Mouse (Mus musculus): Measurements from ENCODE around the gene Gm5431.
"Not testable (repeated sequence)": the region's sequence is repeated elsewhere in the genome, so short reads cannot be mapped to it uniquely, and the experiment has no call there.

DNA sequence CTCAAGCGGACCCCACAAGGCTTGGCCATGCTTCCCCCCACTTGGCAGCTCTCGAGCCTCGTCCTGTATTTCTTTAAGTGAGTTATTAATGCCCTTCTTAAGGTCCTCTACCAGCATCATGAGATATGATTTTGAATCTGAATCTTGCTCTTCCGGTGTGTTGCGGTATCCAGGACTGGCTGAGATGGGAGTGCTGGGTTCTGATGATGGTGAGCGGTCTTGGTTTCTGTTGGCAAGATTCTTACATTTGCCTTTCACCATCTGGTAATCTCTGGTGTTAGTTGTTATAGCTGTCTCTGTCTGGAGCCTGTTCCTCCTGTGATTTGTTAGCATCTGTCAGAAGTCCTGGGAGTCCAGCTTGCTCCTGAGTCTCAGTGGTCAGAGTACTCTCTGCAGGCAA lies 44.1 kb upstream of the Gm5431 start, which contains the start of gene Psme2b:
- not testable (repeated sequence) for TF ChIP-seq CTCF (IDR thresholded peaks at IDR 0.05); EP300 (IDR thresholded peaks at IDR 0.05; ENCODE audit: insufficient read depth, low read depth, low read length); POLR2A (IDR thresholded peaks at IDR 0.05; ENCODE audit: insufficient read depth, low read depth, low read length)

All from heart, adult 2 months (tissue).